Mouse (Mus musculus) neural tube, embryonic 15.5 days (tissue): Measurements from ENCODE around the gene Ptprk. TPM values are rescaled to one million over a fixed set of nuclear protein-coding genes. Genes with fewer than 3 reads are reported as not detected.

Source experiments
- ATAC-seq: fragments of 200-750 bp; cut with Nextera tagmentation; 2 replicates; pipeline ENCODE4 v1.8.0; 2017; ENCODE audit warnings: mild to moderate bottlenecking, moderate TSS enrichment, moderate library complexity; ENCODE audit not compliant: low FRiP score
- H3K27ac ChIP-seq: fragments of 300-500 bp; sonication (generic); replicated peaks from 2 replicates; pipeline ENCODE4 v1.5.1; 2015; ENCODE audit warnings: mild to moderate bottlenecking, inconsistent platforms
- H3K27me3 ChIP-seq: fragments of 300-500 bp; sonication (generic); replicated peaks from 2 replicates; pipeline ENCODE4 v1.6.1; 2015; ENCODE audit warnings: inconsistent platforms
- H3K36me3 ChIP-seq: fragments of 300-500 bp; sonication (generic); 2 replicates; pipeline ENCODE4 v1.6.1; 2015; ENCODE audit warnings: inconsistent platforms
- H3K4me1 ChIP-seq: fragments of 300-500 bp; sonication (generic); 2 replicates; pipeline ENCODE4 v1.6.1; 2015; ENCODE audit warnings: inconsistent platforms
- H3K4me2 ChIP-seq: fragments of 300-500 bp; sonication (generic); 2 replicates; pipeline ENCODE4 v1.6.1; 2015; ENCODE audit warnings: inconsistent platforms, mild to moderate bottlenecking, moderate library complexity
- H3K4me3 ChIP-seq: fragments of 300-500 bp; sonication (generic); replicated peaks from 2 replicates; pipeline ENCODE4 v1.5.1; 2015; ENCODE audit warnings: mild to moderate bottlenecking, inconsistent platforms
- H3K9ac ChIP-seq: fragments of 300-500 bp; sonication (generic); replicated peaks from 2 replicates; pipeline ENCODE4 v1.6.1; 2015; ENCODE audit warnings: mild to moderate bottlenecking, inconsistent platforms
- H3K9me3 ChIP-seq: fragments of 300-500 bp; sonication (generic); replicated peaks from 2 replicates; pipeline ENCODE4 v1.6.1; 2016; ENCODE audit warnings: inconsistent platforms
- WGBS: fragments of 180-500 bp; shearing (Covaris S2); methylation state at CpG from one replicate; pipeline ENCODE4 v1.1.7; 2015; ENCODE audit warnings: mixed read lengths; 5-methylcytosine and 5-hydroxymethylcytosine counted together
- polyA plus RNA-seq: library from polyadenylated mRNA; unstranded; fragments of >200 nt; fragmentation: Nextera tagmentation; extraction: Ambion mirVana; gene quantifications from 2 replicates; pipeline ENCODE4 v1.2.1, GENCODE M21; 2015

Ptprk gene
- polyA plus RNA-seq, 1 experiment from 2014 or later = 32.7 TPM

DNA sequence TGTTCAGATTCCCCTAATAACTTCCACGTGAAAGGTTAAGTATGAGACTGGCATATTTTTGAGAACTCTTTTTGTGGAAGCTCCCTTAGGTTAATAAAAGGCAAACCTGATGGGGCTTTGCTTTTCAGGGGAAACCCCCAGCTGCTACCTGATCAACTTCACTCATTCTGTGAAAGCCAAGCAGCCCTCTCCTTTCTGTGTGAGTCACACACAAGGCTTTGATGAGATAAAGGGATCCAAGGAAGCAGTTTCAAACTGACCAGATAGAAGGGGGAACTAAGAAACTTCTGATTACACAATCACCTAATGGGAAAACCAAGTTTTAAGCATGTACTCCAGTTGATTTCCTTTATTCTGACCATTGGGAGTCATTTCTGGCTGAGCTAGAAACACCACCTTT lies 445.2 kb downstream of the Ptprk start:
- H3K27me3 ChIP-seq = no peaks in the 10 kb centered on the region
- no peak overlapping the region for H3K4me2 ChIP-seq
- no peaks in the 10 kb centered on the region for H3K36me3 ChIP-seq
- ATAC-seq = no peak
- 76% methylated on average over 1 of the region's 1 CpGs for WGBS
- H3K4me1 ChIP-seq = peaks cover 6% of the 10 kb centered on the region; the same call in 1 of the 2 replicates
- no peak overlapping the region for H3K9ac ChIP-seq
- H3K9me3 ChIP-seq = no peaks in the 10 kb centered on the region
- H3K4me3 ChIP-seq = no peak overlapping the region
- H3K27ac ChIP-seq = no peak overlapping the region

DNA sequence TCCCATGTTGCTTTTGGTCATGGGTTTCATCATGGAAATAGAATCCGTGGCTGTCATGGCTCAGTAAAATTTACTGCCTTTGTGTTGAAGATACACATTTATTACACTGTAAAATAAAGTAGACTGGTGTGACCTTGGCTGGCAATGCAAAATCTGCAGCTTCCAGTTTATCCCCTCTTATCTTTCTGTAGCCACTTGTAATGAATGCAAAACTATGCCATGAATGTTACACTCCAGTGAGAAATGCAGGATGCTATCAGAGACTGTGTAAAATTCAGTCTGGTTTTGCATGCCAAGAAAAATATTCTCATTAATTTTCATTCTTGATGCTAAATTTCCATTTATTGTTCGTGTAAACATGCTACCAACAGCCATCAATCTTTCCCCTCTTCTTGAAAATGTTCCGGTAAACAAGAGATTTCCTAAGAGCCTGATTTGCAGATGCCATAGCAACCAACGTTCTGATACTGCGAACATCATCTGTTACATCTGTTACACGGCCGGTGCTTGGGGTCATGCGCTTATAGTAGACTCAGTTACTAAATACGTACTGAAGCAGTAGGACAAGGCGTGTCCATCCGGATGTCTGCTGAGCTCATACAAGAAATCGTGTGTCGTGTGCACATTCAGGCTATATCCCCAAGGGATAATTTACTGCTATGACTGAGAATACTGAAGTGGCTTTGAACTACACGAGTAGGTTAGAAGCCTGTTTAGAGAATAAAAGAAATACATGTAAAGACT lies 449.5 kb downstream of the Ptprk start:
- 43% methylated on average over 14 of the region's 14 CpGs for WGBS
- 0 out of 2 replicates have a peak overlapping the region, but pooled peaks have one; percentile 28 for H3K27ac ChIP-seq

DNA sequence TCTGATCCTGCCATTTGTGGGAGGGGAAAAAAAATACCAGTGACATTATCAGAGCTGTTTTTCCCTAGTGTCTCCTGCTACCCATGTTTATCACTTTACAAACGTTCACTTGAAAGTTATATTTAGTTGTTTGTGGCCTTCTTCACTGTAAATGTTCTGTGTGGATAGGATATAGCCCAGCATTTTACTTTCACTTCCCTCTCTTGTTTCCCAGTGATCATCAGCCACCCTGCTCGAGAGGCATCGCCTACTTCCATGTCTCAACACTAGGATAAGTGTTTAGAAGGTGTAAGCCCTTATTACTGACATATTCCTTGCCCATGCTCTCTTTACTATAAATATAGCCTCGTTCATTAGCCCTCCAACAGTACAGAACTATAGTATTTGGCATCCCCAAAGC lies 466.0 kb downstream of the Ptprk start:
- no peaks in the 10 kb centered on the region for H3K27me3 ChIP-seq
- H3K4me1 ChIP-seq = no peaks in the 10 kb centered on the region
- H3K4me3 ChIP-seq = no peak overlapping the region
- H3K4me2 ChIP-seq = no peak overlapping the region
- WGBS = 85% methylated on average over 4 of the region's 4 CpGs
- no peaks in the 10 kb centered on the region for H3K9me3 ChIP-seq
- no peak for ATAC-seq
- no peaks in the 10 kb centered on the region for H3K36me3 ChIP-seq
- H3K9ac ChIP-seq = no peak overlapping the region
- no peak overlapping the region for H3K27ac ChIP-seq

More for the DNA sequence above, 449.5 kb downstream of the Ptprk start:
- peak; percentile 75; the same call in 1 of the 2 replicates for ATAC-seq
- Histone ChIP-seq H3K4me1 (peaks cover 6% of the 10 kb centered on the region; the same call in 1 of the 2 replicates), H3K9me3 (no peaks in the 10 kb centered on the region), H3K36me3 (no peaks in the 10 kb centered on the region), H3K27me3 (no peaks in the 10 kb centered on the region), H3K4me3 (no peak overlapping the region), H3K4me2 (peak overlapping the region; percentile 21; the same call in 1 of the 2 replicates), H3K9ac (no peak overlapping the region)

- H3K36me3 ChIP-seq = no peaks in the 10 kb centered on the region
- no peak overlapping the region for H3K4me3 ChIP-seq
- H3K9me3 ChIP-seq = no peaks in the 10 kb centered on the region
- no peaks in the 10 kb centered on the region for H3K4me1 ChIP-seq
- no peak overlapping the region for H3K4me2 ChIP-seq
- WGBS = 90% methylated on average over 1 of the region's 1 CpGs
- no peak overlapping the region for H3K27ac ChIP-seq
- no peaks in the 10 kb centered on the region for H3K27me3 ChIP-seq
- no peak for ATAC-seq
- no peak overlapping the region for H3K9ac ChIP-seq
Measured at GRCm38 (mm10) chr10:28542754-28543153, 468.1 kb downstream of the Ptprk start.

- no peaks in the 10 kb centered on the region for H3K36me3 ChIP-seq
- H3K27ac ChIP-seq = no peak overlapping the region
- H3K27me3 ChIP-seq = no peaks in the 10 kb centered on the region
- no peak overlapping the region for H3K9ac ChIP-seq
- no peak overlapping the region for H3K4me3 ChIP-seq
- WGBS = 22% methylated on average over 4 of the region's 4 CpGs
- no peak for ATAC-seq
- no peaks in the 10 kb centered on the region for H3K9me3 ChIP-seq
- no peaks in the 10 kb centered on the region for H3K4me1 ChIP-seq
- H3K4me2 ChIP-seq = no peak overlapping the region
Measured at GRCm38 (mm10) chr10:28550549-28550948, 475.9 kb downstream of the Ptprk start.

DNA sequence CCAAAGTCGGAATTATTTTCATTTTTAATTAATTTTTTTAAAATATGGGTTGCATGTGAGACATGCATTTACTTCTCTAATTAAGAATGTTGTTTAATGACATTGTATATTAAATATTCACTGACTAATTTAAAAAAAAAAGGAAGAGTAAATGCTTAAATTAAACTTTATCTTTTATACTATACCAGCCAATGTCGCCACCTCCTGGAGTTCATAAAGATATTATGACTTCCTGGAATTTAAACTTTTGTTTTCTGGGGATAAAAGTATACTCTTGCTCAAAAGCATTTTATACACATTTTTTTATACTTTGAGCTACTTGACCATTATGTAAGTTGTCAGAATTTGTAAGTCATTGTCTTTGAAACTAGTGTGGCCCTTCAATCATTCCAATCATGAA lies 477.4 kb downstream of the Ptprk start:
- H3K36me3 ChIP-seq = no peaks in the 10 kb centered on the region
- 88% methylated on average over 2 of the region's 2 CpGs for WGBS

DNA sequence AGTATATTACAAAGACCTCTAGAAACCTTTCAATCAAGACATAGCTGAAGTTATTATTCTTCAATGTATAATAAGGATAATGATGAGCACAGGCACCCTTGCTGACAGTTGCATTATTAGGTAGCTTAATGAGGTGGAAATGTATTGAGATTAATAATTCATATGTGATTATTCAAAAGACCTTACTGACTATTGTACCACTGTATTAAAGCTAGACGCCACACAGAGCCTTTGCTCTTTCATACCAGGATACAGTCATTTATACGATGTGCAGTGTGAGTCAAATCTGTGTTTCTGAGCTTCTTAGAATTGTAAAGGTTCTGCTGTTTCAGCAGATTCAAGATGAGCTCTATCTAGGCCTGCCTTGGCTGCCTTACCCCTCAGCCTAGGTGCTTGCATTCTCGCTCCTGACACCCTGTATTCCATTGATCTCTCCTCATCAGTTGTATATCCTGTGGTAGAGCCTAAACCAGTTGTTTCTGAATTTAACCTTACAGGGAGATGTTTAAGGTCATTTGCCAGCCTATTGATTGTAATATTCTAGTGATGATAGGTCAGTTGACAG lies 489.6 kb downstream of the Ptprk start:
- no peak for ATAC-seq
- 59% methylated on average over 3 of the region's 3 CpGs for WGBS
- Histone ChIP-seq H3K27me3 (no peaks in the 10 kb centered on the region), H3K9me3 (no peaks in the 10 kb centered on the region), H3K4me3 (no peak overlapping the region), H3K9ac (no peak overlapping the region), H3K36me3 (no peaks in the 10 kb centered on the region), H3K4me2 (no peak overlapping the region), H3K4me1 (no peaks in the 10 kb centered on the region), H3K27ac (no peak overlapping the region)

More for the DNA sequence above, 477.4 kb downstream of the Ptprk start:
- Histone ChIP-seq H3K27me3 (no peaks in the 10 kb centered on the region), H3K9me3 (no peaks in the 10 kb centered on the region), H3K4me3 (no peak overlapping the region), H3K9ac (no peak overlapping the region), H3K4me2 (no peak overlapping the region), H3K4me1 (no peaks in the 10 kb centered on the region), H3K27ac (no peak overlapping the region)
- ATAC-seq = no peak

DNA sequence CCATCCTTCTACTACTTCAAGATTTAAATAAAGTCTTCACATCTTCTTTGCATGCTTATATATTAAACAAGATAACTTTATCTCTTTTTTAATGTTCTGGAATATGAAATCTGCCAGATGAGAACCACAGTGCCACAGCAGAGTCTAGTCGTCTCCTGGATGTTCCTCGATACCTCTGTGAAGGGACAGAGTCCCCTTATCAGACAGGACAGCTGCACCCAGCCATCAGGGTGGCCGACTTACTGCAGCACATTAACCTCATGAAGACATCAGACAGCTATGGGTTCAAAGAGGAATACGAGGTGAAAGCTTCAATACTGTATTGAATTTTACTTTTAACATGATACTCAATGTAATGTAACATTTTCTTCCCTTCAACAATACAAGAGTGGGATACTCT lies 491.8 kb downstream of the Ptprk start:
- H3K4me2 ChIP-seq = no peak overlapping the region
- 91% methylated on average over 4 of the region's 4 CpGs for WGBS
- H3K9ac ChIP-seq = no peak overlapping the region
- no peaks in the 10 kb centered on the region for H3K36me3 ChIP-seq
- H3K4me3 ChIP-seq = no peak overlapping the region
- no peak for ATAC-seq
- H3K4me1 ChIP-seq = no peaks in the 10 kb centered on the region
- no peak overlapping the region for H3K27ac ChIP-seq
- H3K9me3 ChIP-seq = no peaks in the 10 kb centered on the region
- no peaks in the 10 kb centered on the region for H3K27me3 ChIP-seq

- 93% methylated on average over 2 of the region's 2 CpGs for WGBS
- H3K9ac ChIP-seq = no peak overlapping the region
- ATAC-seq = no peak
Measured at GRCm38 (mm10) chr10:28566828-28567227, 492.2 kb downstream of the Ptprk start.

GRCm38 (mm10) chr10:28567441-28567840 lies 492.8 kb downstream of the Ptprk start:
- WGBS = 97% methylated on average over 3 of the region's 3 CpGs
- H3K4me2 ChIP-seq = no peak overlapping the region
- ATAC-seq = no peak
- no peaks in the 10 kb centered on the region for H3K4me1 ChIP-seq
- no peaks in the 10 kb centered on the region for H3K27me3 ChIP-seq
- no peaks in the 10 kb centered on the region for H3K36me3 ChIP-seq
- H3K27ac ChIP-seq = no peak overlapping the region
- H3K9ac ChIP-seq = no peak overlapping the region
- no peaks in the 10 kb centered on the region for H3K9me3 ChIP-seq
- H3K4me3 ChIP-seq = no peak overlapping the region

More at GRCm38 (mm10) chr10:28566828-28567227, 492.2 kb downstream of the Ptprk start:
- H3K9me3 ChIP-seq = no peaks in the 10 kb centered on the region
- H3K36me3 ChIP-seq = no peaks in the 10 kb centered on the region
- H3K4me3 ChIP-seq = no peak overlapping the region
- H3K4me1 ChIP-seq = no peaks in the 10 kb centered on the region
- H3K4me2 ChIP-seq = no peak overlapping the region
- no peaks in the 10 kb centered on the region for H3K27me3 ChIP-seq
- no peak overlapping the region for H3K27ac ChIP-seq

GRCm38 (mm10) chr10:28568047-28568446 lies 493.4 kb downstream of the Ptprk start:
- H3K9me3 ChIP-seq = no peaks in the 10 kb centered on the region
- ATAC-seq = no peak
- no peaks in the 10 kb centered on the region for H3K36me3 ChIP-seq
- no peak overlapping the region for H3K4me3 ChIP-seq
- H3K4me1 ChIP-seq = no peaks in the 10 kb centered on the region
- H3K27me3 ChIP-seq = no peaks in the 10 kb centered on the region
- H3K4me2 ChIP-seq = no peak overlapping the region
- 91% methylated on average over 5 of the region's 5 CpGs for WGBS
- H3K27ac ChIP-seq = no peak overlapping the region
- H3K9ac ChIP-seq = no peak overlapping the region

DNA sequence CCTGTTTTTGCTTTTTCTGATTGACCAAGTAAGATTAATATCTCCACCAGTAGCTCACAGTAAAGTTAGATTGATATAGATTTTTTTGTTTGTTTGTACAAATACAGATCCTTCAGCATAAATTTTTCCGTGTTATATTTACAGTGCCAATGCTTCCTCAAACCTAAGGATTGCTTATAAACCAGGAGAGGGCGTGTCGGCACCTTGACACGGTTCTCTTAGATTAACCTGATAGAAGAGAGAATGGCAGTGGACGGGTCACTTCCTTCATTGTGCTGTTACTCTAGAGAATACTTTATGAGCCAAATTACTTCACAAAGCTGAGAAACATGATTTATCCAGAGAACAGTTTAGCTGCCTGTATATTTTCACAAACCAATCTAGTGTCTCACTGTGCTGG lies 505.0 kb downstream of the Ptprk start:
- ATAC-seq = no peak
- no peaks in the 10 kb centered on the region for H3K4me1 ChIP-seq
- no peaks in the 10 kb centered on the region for H3K9me3 ChIP-seq
- H3K27ac ChIP-seq = no peak overlapping the region
- H3K36me3 ChIP-seq = peaks cover 5% of the 10 kb centered on the region; the same call in 1 of the 2 replicates
- no peak overlapping the region for H3K4me2 ChIP-seq
- 77% methylated on average over 5 of the region's 5 CpGs for WGBS
- H3K4me3 ChIP-seq = no peak overlapping the region
- no peaks in the 10 kb centered on the region for H3K27me3 ChIP-seq
- H3K9ac ChIP-seq = no peak overlapping the region
